Mouse (Mus musculus): ENCODE measurements around the gene Gm45716.

DNA sequence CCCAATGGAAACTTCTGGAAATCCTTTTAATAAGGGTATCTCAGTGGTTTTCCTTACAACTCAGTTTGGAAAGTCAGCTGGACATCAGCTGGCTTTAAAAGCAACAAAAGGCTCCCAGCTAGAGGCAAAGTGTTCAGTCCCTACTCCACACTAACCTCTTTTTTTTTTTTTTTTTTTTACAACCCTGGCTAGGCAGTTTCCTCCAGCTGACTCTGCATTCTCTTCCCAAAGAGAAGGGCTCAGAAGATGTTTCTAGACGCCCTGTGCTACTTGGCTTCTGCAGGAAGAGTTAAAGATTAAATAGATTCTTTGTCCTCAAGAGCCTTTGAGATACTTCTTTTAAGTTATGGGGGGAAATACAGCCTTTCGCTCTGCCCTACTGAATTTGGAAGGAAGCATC is 33.3 kb downstream of the Gm45716 start:
- no peak for TF ChIP-seq POLR2A (IDR thresholded peaks at IDR 0.05; ENCODE audit: borderline replicate concordance, low read depth, low read length)
- TF ChIP-seq CTCF (IDR thresholded peaks at IDR 0.05; ENCODE audit: low read depth, low read length) = no peak

Data from bone marrow macrophage, adult 2 months (primary cell).